Mouse (Mus musculus): ENCODE measurements around the gene Gtpbp1. TPM values are rescaled to one million over a fixed set of nuclear protein-coding genes. Genes with fewer than 3 reads are reported as not detected.

Gtpbp1 gene
- polyA plus RNA-seq, 1 experiment from 2014 or later: 36.4 TPM

GRCm38 (mm10) chr15:79744001-79744400, 53.4 kb downstream of the Gtpbp1 start:
- H3K27me3 ChIP-seq: no peaks in the 10 kb centered on the region
- 90% methylated on average over 11 of the region's 11 CpGs for WGBS
- no peak for ATAC-seq (ENCODE audit: insufficient number of reproducible peaks, low FRiP score, low TSS enrichment, low read depth)

GRCm38 (mm10) chr15:79744742-79745141, 54.1 kb downstream of the Gtpbp1 start:
- 75% methylated on average over 8 of the region's 8 CpGs for WGBS
- Histone ChIP-seq H3K4me2 (replicated peaks) (no peak overlapping the region), H3K4me3 (replicated peaks) (no peak overlapping the region), H3K36me3 (no peaks in the 10 kb centered on the region), H3K27ac (replicated peaks) (no peak overlapping the region), H3K9ac (no peak overlapping the region), H3K4me1 (peaks cover 29% of the 10 kb centered on the region), H3K27me3 (no peaks in the 10 kb centered on the region), H3K9me3 (replicated peaks) (no peaks in the 10 kb centered on the region)
- ATAC-seq (ENCODE audit: insufficient number of reproducible peaks, low FRiP score, low TSS enrichment, low read depth): no peak

More at GRCm38 (mm10) chr15:79744001-79744400, 53.4 kb downstream of the Gtpbp1 start:
- Histone ChIP-seq H3K9ac (no peak overlapping the region), H3K4me1 (peaks cover 36% of the 10 kb centered on the region), H3K9me3 (replicated peaks) (no peaks in the 10 kb centered on the region), H3K36me3 (0 out of 2 replicates have a peak, but pooled peaks cover 4% of the 10 kb centered on the region), H3K4me3 (replicated peaks) (no peak overlapping the region), H3K27ac (replicated peaks) (no peak overlapping the region), H3K4me2 (replicated peaks) (no peak overlapping the region)

GRCm38 (mm10) chr15:79745312-79745711, 54.7 kb downstream of the Gtpbp1 start:
- no peaks in the 10 kb centered on the region for H3K27me3 ChIP-seq
- WGBS: 74% methylated on average over 10 of the region's 10 CpGs
- H3K4me1 ChIP-seq: peaks cover 23% of the 10 kb centered on the region
- no peak overlapping the region for H3K4me3 ChIP-seq (replicated peaks)
- H3K4me2 ChIP-seq (replicated peaks): no peak overlapping the region
- no peaks in the 10 kb centered on the region for H3K9me3 ChIP-seq (replicated peaks)
- no peak for ATAC-seq (ENCODE audit: insufficient number of reproducible peaks, low FRiP score, low TSS enrichment, low read depth)
- 0 out of 2 replicates have a peak overlapping the region, but pooled peaks have one; percentile 22 for H3K27ac ChIP-seq (replicated peaks)
- H3K36me3 ChIP-seq: no peaks in the 10 kb centered on the region
- H3K9ac ChIP-seq: no peak overlapping the region

GRCm38 (mm10) chr15:79745883-79746282, 55.2 kb downstream of the Gtpbp1 start:
- H3K36me3 ChIP-seq: no peaks in the 10 kb centered on the region
- no peaks in the 10 kb centered on the region for H3K27me3 ChIP-seq
- H3K4me1 ChIP-seq: peaks cover 18% of the 10 kb centered on the region
- no peak for ATAC-seq (ENCODE audit: insufficient number of reproducible peaks, low FRiP score, low TSS enrichment, low read depth)
- no peaks in the 10 kb centered on the region for H3K9me3 ChIP-seq (replicated peaks)
- 85% methylated on average over 5 of the region's 5 CpGs for WGBS
- no peak overlapping the region for H3K4me2 ChIP-seq (replicated peaks)
- 0 out of 2 replicates have a peak overlapping the region, but pooled peaks have one; percentile 22 for H3K27ac ChIP-seq (replicated peaks)
- H3K9ac ChIP-seq: no peak overlapping the region
- no peak overlapping the region for H3K4me3 ChIP-seq (replicated peaks)

- Histone ChIP-seq H3K27ac (replicated peaks) (no peak overlapping the region), H3K4me2 (replicated peaks) (no peak overlapping the region), H3K9me3 (replicated peaks) (no peaks in the 10 kb centered on the region), H3K4me1 (peaks cover 9% of the 10 kb centered on the region; the same call in 1 of the 2 replicates), H3K9ac (no peak overlapping the region), H3K4me3 (replicated peaks) (no peak overlapping the region), H3K36me3 (no peaks in the 10 kb centered on the region), H3K27me3 (no peaks in the 10 kb centered on the region)
- ATAC-seq (ENCODE audit: insufficient number of reproducible peaks, low FRiP score, low TSS enrichment, low read depth): no peak
- WGBS: 51% methylated on average over 11 of the region's 11 CpGs
Observed at GRCm38 (mm10) chr15:79747998-79748397, 57.4 kb downstream of the Gtpbp1 start.

- ATAC-seq (ENCODE audit: insufficient number of reproducible peaks, low FRiP score, low TSS enrichment, low read depth): no peak
- Histone ChIP-seq H3K9me3 (replicated peaks) (no peaks in the 10 kb centered on the region), H3K36me3 (no peaks in the 10 kb centered on the region), H3K27me3 (no peaks in the 10 kb centered on the region), H3K4me2 (replicated peaks) (no peak overlapping the region), H3K27ac (replicated peaks) (no peak overlapping the region), H3K4me3 (replicated peaks) (no peak overlapping the region), H3K4me1 (peaks cover 13% of the 10 kb centered on the region; the same call in 1 of the 2 replicates), H3K9ac (no peak overlapping the region)
- WGBS: 89% methylated on average over 7 of the region's 7 CpGs
Observed at GRCm38 (mm10) chr15:79749162-79749561, 58.5 kb downstream of the Gtpbp1 start.

- no peak overlapping the region for H3K27ac ChIP-seq (replicated peaks)
- H3K27me3 ChIP-seq: no peaks in the 10 kb centered on the region
- H3K4me2 ChIP-seq (replicated peaks): no peak overlapping the region
- H3K9me3 ChIP-seq (replicated peaks): no peaks in the 10 kb centered on the region
- no peak overlapping the region for H3K9ac ChIP-seq
- peaks cover 13% of the 10 kb centered on the region; the same call in 1 of the 2 replicates for H3K4me1 ChIP-seq
- no peak overlapping the region for H3K4me3 ChIP-seq (replicated peaks)
- no peak for ATAC-seq (ENCODE audit: insufficient number of reproducible peaks, low FRiP score, low TSS enrichment, low read depth)
- no peaks in the 10 kb centered on the region for H3K36me3 ChIP-seq
- 93% methylated on average over 8 of the region's 8 CpGs for WGBS
Observed at GRCm38 (mm10) chr15:79750266-79750665, 59.6 kb downstream of the Gtpbp1 start.

GRCm38 (mm10) chr15:79751772-79752171, 61.1 kb downstream of the Gtpbp1 start:
- no peak for ATAC-seq (ENCODE audit: insufficient number of reproducible peaks, low FRiP score, low TSS enrichment, low read depth)
- no peak overlapping the region for H3K4me3 ChIP-seq (replicated peaks)

GRCm38 (mm10) chr15:79752742-79753419, 62.2 kb downstream of the Gtpbp1 start:
- H3K4me1 ChIP-seq: peaks cover 25% of the 10 kb centered on the region; the same call in 1 of the 2 replicates
- no peak for ATAC-seq (ENCODE audit: insufficient number of reproducible peaks, low FRiP score, low TSS enrichment, low read depth)
- H3K4me3 ChIP-seq (replicated peaks): no peak overlapping the region
- no peak overlapping the region for H3K4me2 ChIP-seq (replicated peaks)
- no peak overlapping the region for H3K27ac ChIP-seq (replicated peaks)
- H3K27me3 ChIP-seq: no peaks in the 10 kb centered on the region
- no peak overlapping the region for H3K9ac ChIP-seq
- 23% methylated on average over 11 of the region's 11 CpGs for WGBS
- no peaks in the 10 kb centered on the region for H3K36me3 ChIP-seq
- H3K9me3 ChIP-seq (replicated peaks): no peaks in the 10 kb centered on the region

More at GRCm38 (mm10) chr15:79751772-79752171, 61.1 kb downstream of the Gtpbp1 start:
- Histone ChIP-seq H3K9me3 (replicated peaks) (no peaks in the 10 kb centered on the region), H3K4me2 (replicated peaks) (no peak overlapping the region), H3K27ac (replicated peaks) (no peak overlapping the region), H3K36me3 (no peaks in the 10 kb centered on the region), H3K4me1 (peaks cover 22% of the 10 kb centered on the region; the same call in 1 of the 2 replicates), H3K9ac (no peak overlapping the region), H3K27me3 (no peaks in the 10 kb centered on the region)
- WGBS: 79% methylated on average over 17 of the region's 17 CpGs

GRCm38 (mm10) chr15:79753420-79753752, 62.7 kb downstream of the Gtpbp1 start:
- WGBS: 91% methylated on average over 3 of the region's 3 CpGs
- Histone ChIP-seq H3K27ac (replicated peaks) (no peak overlapping the region), H3K4me3 (replicated peaks) (no peak overlapping the region), H3K4me2 (replicated peaks) (no peak overlapping the region), H3K36me3 (no peaks in the 10 kb centered on the region), H3K9ac (no peak overlapping the region), H3K9me3 (replicated peaks) (no peaks in the 10 kb centered on the region), H3K4me1 (peaks cover 25% of the 10 kb centered on the region; the same call in 1 of the 2 replicates), H3K27me3 (no peaks in the 10 kb centered on the region)
- no peak for ATAC-seq (ENCODE audit: insufficient number of reproducible peaks, low FRiP score, low TSS enrichment, low read depth)

- no peaks in the 10 kb centered on the region for H3K9me3 ChIP-seq (replicated peaks)
- ATAC-seq (ENCODE audit: insufficient number of reproducible peaks, low FRiP score, low TSS enrichment, low read depth): no peak
- no peak overlapping the region for H3K9ac ChIP-seq
- H3K4me3 ChIP-seq (replicated peaks): no peak overlapping the region
- H3K4me1 ChIP-seq: peaks cover 25% of the 10 kb centered on the region; the same call in 1 of the 2 replicates
- WGBS: 48% methylated on average over 4 of the region's 4 CpGs
- no peak overlapping the region for H3K4me2 ChIP-seq (replicated peaks)
- H3K36me3 ChIP-seq: no peaks in the 10 kb centered on the region
- H3K27me3 ChIP-seq: no peaks in the 10 kb centered on the region
- H3K27ac ChIP-seq (replicated peaks): no peak overlapping the region
Observed at GRCm38 (mm10) chr15:79753873-79754272, 63.2 kb downstream of the Gtpbp1 start.

GRCm38 (mm10) chr15:79755176-79755575, 64.5 kb downstream of the Gtpbp1 start:
- H3K4me1 ChIP-seq: peaks cover 25% of the 10 kb centered on the region; the same call in 1 of the 2 replicates
- no peak for ATAC-seq (ENCODE audit: insufficient number of reproducible peaks, low FRiP score, low TSS enrichment, low read depth)
- H3K9me3 ChIP-seq (replicated peaks): no peaks in the 10 kb centered on the region
- no peaks in the 10 kb centered on the region for H3K36me3 ChIP-seq
- 77% methylated on average over 4 of the region's 4 CpGs for WGBS
- no peak overlapping the region for H3K9ac ChIP-seq
- H3K4me2 ChIP-seq (replicated peaks): no peak overlapping the region
- H3K4me3 ChIP-seq (replicated peaks): no peak overlapping the region
- H3K27ac ChIP-seq (replicated peaks): no peak overlapping the region
- H3K27me3 ChIP-seq: no peaks in the 10 kb centered on the region

All from embryonic facial prominence, embryonic 15.5 days (tissue).